Mouse (Mus musculus): ENCODE data around the gene Zfp217. TPM values are rescaled to one million over a fixed set of nuclear protein-coding genes. Genes with fewer than 3 reads are reported as not detected.
A peak's percentile ranks its signal among the peaks of the same experiment; 100 is the strongest.

The Zfp217 gene
- polyA plus RNA-seq, 1 experiment from 2014 or later = 1.7 TPM

- Histone ChIP-seq H3K4me2 (ENCODE audit: low read length) (no peak overlapping the region), H3K4me3 (ENCODE audit: low read depth, low read length) (no peak overlapping the region), H3K4me1 (ENCODE audit: control insufficient read depth, insufficient read depth, low read length) (no peaks in the 10 kb centered on the region), H3K9ac (ENCODE audit: low read length) (no peak overlapping the region), H3K36me3 (ENCODE audit: control insufficient read depth, insufficient read depth, low read length) (no peaks in the 10 kb centered on the region), H3K27ac (ENCODE audit: low read depth, low read length) (no peak overlapping the region), H3K27me3 (replicated peaks; ENCODE audit: control insufficient read depth, insufficient read depth, low read length) (no peaks in the 10 kb centered on the region), H3K9me3 (replicated peaks; ENCODE audit: control insufficient read depth, low read length) (no peaks in the 10 kb centered on the region)
- DNase-seq (ENCODE audit: low spot score) (no peak), ATAC-seq (no peak)
These were observed 21.2 kb upstream of the Zfp217 start for GRCm38 (mm10) chr2:170169062-170169461.

- Histone ChIP-seq H3K9me3 (replicated peaks; ENCODE audit: control insufficient read depth, low read length) (no peaks in the 10 kb centered on the region), H3K4me2 (ENCODE audit: low read length) (no peak overlapping the region), H3K27ac (ENCODE audit: low read depth, low read length) (no peak overlapping the region), H3K27me3 (replicated peaks; ENCODE audit: control insufficient read depth, insufficient read depth, low read length) (no peaks in the 10 kb centered on the region), H3K9ac (ENCODE audit: low read length) (no peak overlapping the region), H3K4me3 (ENCODE audit: low read depth, low read length) (no peak overlapping the region), H3K4me1 (ENCODE audit: control insufficient read depth, insufficient read depth, low read length) (no peaks in the 10 kb centered on the region), H3K36me3 (ENCODE audit: control insufficient read depth, insufficient read depth, low read length) (no peaks in the 10 kb centered on the region)
- DNase-seq (ENCODE audit: low spot score) = no peak
- ATAC-seq = no peak
- 67% methylated on average over 10 of the region's 10 CpGs for WGBS
These were observed 17.7 kb upstream of the Zfp217 start for GRCm38 (mm10) chr2:170165649-170166048.

GRCm38 (mm10) chr2:170163671-170164462, 16.0 kb upstream of the Zfp217 start:
- 90% methylated on average over 18 of the region's 18 CpGs for WGBS
- Histone ChIP-seq H3K9me3 (replicated peaks; ENCODE audit: control insufficient read depth, low read length) (no peaks in the 10 kb centered on the region), H3K4me3 (ENCODE audit: low read depth, low read length) (no peak overlapping the region), H3K27ac (ENCODE audit: low read depth, low read length) (no peak overlapping the region), H3K27me3 (replicated peaks; ENCODE audit: control insufficient read depth, insufficient read depth, low read length) (no peaks in the 10 kb centered on the region), H3K9ac (ENCODE audit: low read length) (no peak overlapping the region), H3K4me1 (ENCODE audit: control insufficient read depth, insufficient read depth, low read length) (no peaks in the 10 kb centered on the region), H3K36me3 (ENCODE audit: control insufficient read depth, insufficient read depth, low read length) (no peaks in the 10 kb centered on the region), H3K4me2 (ENCODE audit: low read length) (no peak overlapping the region)
- DNase-seq (ENCODE audit: low spot score) (no peak), ATAC-seq (no peak)

GRCm38 (mm10) chr2:170159795-170160568, 12.1 kb upstream of the Zfp217 start:
- Histone ChIP-seq H3K4me1 (ENCODE audit: control insufficient read depth, insufficient read depth, low read length) (0 out of 2 replicates have a peak, but pooled peaks cover 3% of the 10 kb centered on the region), H3K27ac (ENCODE audit: low read depth, low read length) (no peak overlapping the region), H3K9me3 (replicated peaks; ENCODE audit: control insufficient read depth, low read length) (no peaks in the 10 kb centered on the region), H3K36me3 (ENCODE audit: control insufficient read depth, insufficient read depth, low read length) (no peaks in the 10 kb centered on the region), H3K4me2 (ENCODE audit: low read length) (peak overlapping the region; percentile 17; the same call in 1 of the 2 replicates), H3K9ac (ENCODE audit: low read length) (peak overlapping the region; percentile 9; the same call in 1 of the 2 replicates), H3K4me3 (ENCODE audit: low read depth, low read length) (no peak overlapping the region), H3K27me3 (replicated peaks; ENCODE audit: control insufficient read depth, insufficient read depth, low read length) (no peaks in the 10 kb centered on the region)
- 31% methylated on average over 15 of the region's 15 CpGs for WGBS
- peak; percentile 42 for DNase-seq (ENCODE audit: low spot score)
- ATAC-seq = no peak

GRCm38 (mm10) chr2:170158987-170159386, 11.1 kb upstream of the Zfp217 start:
- no peak overlapping the region for H3K9ac ChIP-seq (ENCODE audit: low read length)
- no peaks in the 10 kb centered on the region for H3K36me3 ChIP-seq (ENCODE audit: control insufficient read depth, insufficient read depth, low read length)
- H3K9me3 ChIP-seq (replicated peaks; ENCODE audit: control insufficient read depth, low read length) = no peaks in the 10 kb centered on the region
- DNase-seq (ENCODE audit: low spot score) (no peak), ATAC-seq (no peak)
- WGBS = 93% methylated on average over 4 of the region's 4 CpGs
- no peaks in the 10 kb centered on the region for H3K27me3 ChIP-seq (replicated peaks; ENCODE audit: control insufficient read depth, insufficient read depth, low read length)
- peaks cover 9% of the 10 kb centered on the region for H3K4me1 ChIP-seq (ENCODE audit: control insufficient read depth, insufficient read depth, low read length)
- no peak overlapping the region for H3K27ac ChIP-seq (ENCODE audit: low read depth, low read length)
- no peak overlapping the region for H3K4me2 ChIP-seq (ENCODE audit: low read length)
- H3K4me3 ChIP-seq (ENCODE audit: low read depth, low read length) = no peak overlapping the region

- Histone ChIP-seq H3K4me2 (ENCODE audit: low read length) (no peak overlapping the region), H3K27ac (ENCODE audit: low read depth, low read length) (no peak overlapping the region), H3K4me3 (ENCODE audit: low read depth, low read length) (no peak overlapping the region), H3K9me3 (replicated peaks; ENCODE audit: control insufficient read depth, low read length) (no peaks in the 10 kb centered on the region), H3K4me1 (ENCODE audit: control insufficient read depth, insufficient read depth, low read length) (peaks cover 15% of the 10 kb centered on the region), H3K9ac (ENCODE audit: low read length) (no peak overlapping the region), H3K36me3 (ENCODE audit: control insufficient read depth, insufficient read depth, low read length) (no peaks in the 10 kb centered on the region), H3K27me3 (replicated peaks; ENCODE audit: control insufficient read depth, insufficient read depth, low read length) (no peaks in the 10 kb centered on the region)
- 43% methylated on average over 5 of the region's 5 CpGs for WGBS
- no peak for ATAC-seq
- no peak for DNase-seq (ENCODE audit: low spot score)
These were observed 10.3 kb upstream of the Zfp217 start for GRCm38 (mm10) chr2:170158251-170158650.

- Histone ChIP-seq H3K4me1 (ENCODE audit: control insufficient read depth, insufficient read depth, low read length) (peaks cover 15% of the 10 kb centered on the region), H3K4me3 (ENCODE audit: low read depth, low read length) (no peak overlapping the region), H3K27ac (ENCODE audit: low read depth, low read length) (no peak overlapping the region), H3K4me2 (ENCODE audit: low read length) (no peak overlapping the region), H3K27me3 (replicated peaks; ENCODE audit: control insufficient read depth, insufficient read depth, low read length) (no peaks in the 10 kb centered on the region), H3K9ac (ENCODE audit: low read length) (no peak overlapping the region), H3K36me3 (ENCODE audit: control insufficient read depth, insufficient read depth, low read length) (no peaks in the 10 kb centered on the region), H3K9me3 (replicated peaks; ENCODE audit: control insufficient read depth, low read length) (no peaks in the 10 kb centered on the region)
- no peak for ATAC-seq
- no peak for DNase-seq (ENCODE audit: low spot score)
- 48% methylated on average over 11 of the region's 11 CpGs for WGBS
These were observed 9.6 kb upstream of the Zfp217 start for GRCm38 (mm10) chr2:170157280-170158200.

- ATAC-seq (peak; percentile 44; the same call in 1 of the 2 replicates), DNase-seq (ENCODE audit: low spot score) (peak; percentile 74)
- Histone ChIP-seq H3K9ac (ENCODE audit: low read length) (peak overlapping the region; percentile 49), H3K36me3 (ENCODE audit: control insufficient read depth, insufficient read depth, low read length) (no peaks in the 10 kb centered on the region), H3K27ac (ENCODE audit: low read depth, low read length) (peak overlapping the region; percentile 52; the same call in 1 of the 2 replicates), H3K9me3 (replicated peaks; ENCODE audit: control insufficient read depth, low read length) (no peaks in the 10 kb centered on the region), H3K4me3 (ENCODE audit: low read depth, low read length) (peak overlapping the region; percentile 22; the same call in 1 of the 2 replicates), H3K4me2 (ENCODE audit: low read length) (peak overlapping the region; percentile 57), H3K4me1 (ENCODE audit: control insufficient read depth, insufficient read depth, low read length) (peaks cover 15% of the 10 kb centered on the region), H3K27me3 (replicated peaks; ENCODE audit: control insufficient read depth, insufficient read depth, low read length) (no peaks in the 10 kb centered on the region)
- 11% methylated on average over 18 of the region's 18 CpGs for WGBS
These were observed 7.3 kb upstream of the Zfp217 start for GRCm38 (mm10) chr2:170155089-170155740.

Measured in forebrain, embryonic 14.5 days (tissue).